Mouse (Mus musculus) midbrain, embryonic 14.5 days (tissue): Measurements from ENCODE around the gene Rd3l. TPM values are rescaled to one million over a fixed set of nuclear protein-coding genes. Genes with fewer than 3 reads are reported as not detected.
A peak's percentile ranks its signal among the peaks of the same experiment; 100 is the strongest.

Source experiments
- ATAC-seq: fragments of 200-750 bp; cut with Nextera tagmentation; 2 replicates; pipeline ENCODE4 v1.8.0; 2017; ENCODE audit warnings: moderate number of reproducible peaks, moderate library complexity; ENCODE audit not compliant: low FRiP score, low TSS enrichment
- DNase-seq: peaks from one replicate; pipeline ENCODE4 v3.0.0-alpha.2; 2015
- H3K27ac ChIP-seq: fragments of 300-500 bp; sonication (generic); replicated peaks from 2 replicates; pipeline ENCODE4 v1.5.1; 2014; ENCODE audit warnings: mild to moderate bottlenecking, low read depth, low read length, moderate library complexity
- H3K27me3 ChIP-seq: fragments of 300-500 bp; sonication (generic); 2 replicates; pipeline ENCODE4 v1.6.1; 2014; ENCODE audit warnings: low read length, control low read depth, mixed read lengths; ENCODE audit not compliant: control insufficient read depth, insufficient read depth
- H3K36me3 ChIP-seq: fragments of 300-500 bp; sonication (generic); 2 replicates; pipeline ENCODE4 v1.6.1; 2014; ENCODE audit warnings: low read length, control low read depth; ENCODE audit not compliant: control insufficient read depth, insufficient read depth
- H3K4me1 ChIP-seq: fragments of 300-500 bp; sonication (generic); 2 replicates; pipeline ENCODE4 v1.6.1; 2014; ENCODE audit warnings: mild to moderate bottlenecking, antibody characterized with exemption, low read length, control low read depth; ENCODE audit not compliant: control insufficient read depth, insufficient read depth
- H3K4me2 ChIP-seq: fragments of 300-500 bp; sonication (generic); 2 replicates; pipeline ENCODE4 v1.6.1; 2014; ENCODE audit warnings: mild to moderate bottlenecking, low read length, moderate library complexity
- H3K4me3 ChIP-seq: fragments of 300-500 bp; sonication (generic); replicated peaks from 2 replicates; pipeline ENCODE4 v1.5.1; 2014; ENCODE audit warnings: low read depth, low read length
- H3K9ac ChIP-seq: fragments of 300-500 bp; sonication (generic); replicated peaks from 2 replicates; pipeline ENCODE4 v1.6.1; 2014; ENCODE audit warnings: mild to moderate bottlenecking, low read length, moderate library complexity
- H3K9me3 ChIP-seq: fragments of 300-500 bp; sonication (generic); 2 replicates; pipeline ENCODE4 v1.6.1; 2016; ENCODE audit warnings: low read length, control low read depth, mixed read lengths; ENCODE audit not compliant: control insufficient read depth
- WGBS: fragments of 180-500 bp; shearing (Covaris S2); extraction: QIAGEN DNeasy Blood & Tissue Kit; methylation state at CpG from one replicate; pipeline ENCODE4 v1.1.7; 2014; 5-methylcytosine and 5-hydroxymethylcytosine counted together
- polyA plus RNA-seq: library from polyadenylated mRNA; unstranded; fragments of >200 nt; fragmentation: Nextera tagmentation; extraction: Ambion mirVana; gene quantifications from 2 replicates; pipeline ENCODE4 v1.2.1, GENCODE M21; 2014

Gene Rd3l
- polyA plus RNA-seq, result not detected in 2 replicates

- Histone ChIP-seq H3K4me1 (no peaks in the 10 kb centered on the region), H3K27me3 (no peaks in the 10 kb centered on the region), H3K27ac (no peak within 1 kb of the TSS), H3K4me3 (no peak within 1 kb of the TSS), H3K9ac (no peak within 1 kb of the TSS), H3K36me3 (no peaks in the 10 kb centered on the region), H3K9me3 (no peaks in the 10 kb centered on the region), H3K4me2 (no peak within 1 kb of the TSS)
- ATAC-seq, result no peak
- no peak for DNase-seq
- 80% methylated on average over 6 of the region's 6 CpGs for WGBS
These were observed at the start of gene Rd3l for GRCm38 (mm10) chr12:111980887-111981367. Gene Rd3l, minus strand, starts transcription at chr12:111981317.

- Histone ChIP-seq H3K36me3 (no peaks in the 10 kb centered on the region), H3K9me3 (no peaks in the 10 kb centered on the region), H3K27me3 (no peaks in the 10 kb centered on the region), H3K4me1 (no peaks in the 10 kb centered on the region), H3K9ac (no peak overlapping the region), H3K27ac (no peak overlapping the region), H3K4me2 (no peak overlapping the region), H3K4me3 (no peak overlapping the region)
- ATAC-seq, result no peak
- no peak for DNase-seq
- 68% methylated on average over 4 of the region's 4 CpGs for WGBS
These were observed 46.3 kb upstream of the Rd3l start for GRCm38 (mm10) chr12:112027408-112027807.

GRCm38 (mm10) chr12:112025907-112026645, 45.0 kb upstream of the Rd3l start:
- 83% methylated on average over 14 of the region's 14 CpGs for WGBS
- Histone ChIP-seq H3K4me3 (no peak overlapping the region), H3K9me3 (no peaks in the 10 kb centered on the region), H3K27ac (no peak overlapping the region), H3K9ac (no peak overlapping the region), H3K4me2 (no peak overlapping the region), H3K27me3 (no peaks in the 10 kb centered on the region), H3K4me1 (no peaks in the 10 kb centered on the region), H3K36me3 (no peaks in the 10 kb centered on the region)
- ATAC-seq, result no peak
- no peak for DNase-seq

- Histone ChIP-seq H3K9ac (no peak overlapping the region), H3K9me3 (no peaks in the 10 kb centered on the region), H3K27ac (no peak overlapping the region), H3K4me3 (no peak overlapping the region), H3K27me3 (no peaks in the 10 kb centered on the region), H3K36me3 (no peaks in the 10 kb centered on the region), H3K4me2 (no peak overlapping the region), H3K4me1 (no peaks in the 10 kb centered on the region)
- WGBS, result 91% methylated on average over 13 of the region's 13 CpGs
- DNase-seq (no peak), ATAC-seq (no peak)
These were observed 44.3 kb upstream of the Rd3l start for GRCm38 (mm10) chr12:112025457-112025856.

- Histone ChIP-seq H3K27me3 (no peaks in the 10 kb centered on the region), H3K36me3 (no peaks in the 10 kb centered on the region), H3K27ac (no peak overlapping the region), H3K4me2 (no peak overlapping the region), H3K4me3 (no peak overlapping the region), H3K4me1 (no peaks in the 10 kb centered on the region), H3K9me3 (no peaks in the 10 kb centered on the region), H3K9ac (no peak overlapping the region)
- no peak for DNase-seq
- ATAC-seq, result no peak
- 75% methylated on average over 17 of the region's 17 CpGs for WGBS
These were observed 43.6 kb upstream of the Rd3l start for GRCm38 (mm10) chr12:112024581-112025310.

GRCm38 (mm10) chr12:112023306-112023705, 42.2 kb upstream of the Rd3l start:
- H3K27ac ChIP-seq, result no peak overlapping the region
- no peak for DNase-seq
- H3K9ac ChIP-seq, result no peak overlapping the region
- no peaks in the 10 kb centered on the region for H3K9me3 ChIP-seq
- H3K4me1 ChIP-seq, result no peaks in the 10 kb centered on the region
- 84% methylated on average over 2 of the region's 2 CpGs for WGBS
- no peak for ATAC-seq
- H3K4me3 ChIP-seq, result no peak overlapping the region
- H3K4me2 ChIP-seq, result no peak overlapping the region
- H3K36me3 ChIP-seq, result no peaks in the 10 kb centered on the region
- H3K27me3 ChIP-seq, result no peaks in the 10 kb centered on the region

- Histone ChIP-seq H3K9ac (no peak overlapping the region), H3K4me2 (no peak overlapping the region), H3K36me3 (no peaks in the 10 kb centered on the region)
These were observed 35.2 kb upstream of the Rd3l start for GRCm38 (mm10) chr12:112016346-112016745.

GRCm38 (mm10) chr12:112013271-112013801, 32.2 kb upstream of the Rd3l start:
- Histone ChIP-seq H3K27ac (no peak overlapping the region; the same call in 1 of the 2 replicates), H3K4me2 (peak overlapping the region; percentile 47), H3K27me3 (no peaks in the 10 kb centered on the region), H3K4me1 (no peaks in the 10 kb centered on the region), H3K9me3 (no peaks in the 10 kb centered on the region), H3K9ac (no peak overlapping the region), H3K4me3 (peak overlapping the region; percentile 11; the same call in 1 of the 2 replicates), H3K36me3 (no peaks in the 10 kb centered on the region)
- ATAC-seq (peak; percentile 27; the same call in 1 of the 2 replicates), DNase-seq (peak; percentile 54)
- 6% methylated on average over 14 of the region's 14 CpGs for WGBS

More at GRCm38 (mm10) chr12:112016346-112016745, 35.2 kb upstream of the Rd3l start:
- ATAC-seq, result no peak
- H3K9me3 ChIP-seq, result no peaks in the 10 kb centered on the region
- H3K4me1 ChIP-seq, result no peaks in the 10 kb centered on the region
- H3K4me3 ChIP-seq, result no peak overlapping the region
- no peak for DNase-seq
- 87% methylated on average over 4 of the region's 4 CpGs for WGBS
- no peaks in the 10 kb centered on the region for H3K27me3 ChIP-seq
- no peak overlapping the region for H3K27ac ChIP-seq
